Mouse (Mus musculus): ENCODE measurements around the gene Actr1b. TPM values are rescaled to one million over a fixed set of nuclear protein-coding genes. Genes with fewer than 3 reads are reported as not detected.

Gene Actr1b
- polyA plus RNA-seq, 1 experiment: 83.3 TPM

DNA sequence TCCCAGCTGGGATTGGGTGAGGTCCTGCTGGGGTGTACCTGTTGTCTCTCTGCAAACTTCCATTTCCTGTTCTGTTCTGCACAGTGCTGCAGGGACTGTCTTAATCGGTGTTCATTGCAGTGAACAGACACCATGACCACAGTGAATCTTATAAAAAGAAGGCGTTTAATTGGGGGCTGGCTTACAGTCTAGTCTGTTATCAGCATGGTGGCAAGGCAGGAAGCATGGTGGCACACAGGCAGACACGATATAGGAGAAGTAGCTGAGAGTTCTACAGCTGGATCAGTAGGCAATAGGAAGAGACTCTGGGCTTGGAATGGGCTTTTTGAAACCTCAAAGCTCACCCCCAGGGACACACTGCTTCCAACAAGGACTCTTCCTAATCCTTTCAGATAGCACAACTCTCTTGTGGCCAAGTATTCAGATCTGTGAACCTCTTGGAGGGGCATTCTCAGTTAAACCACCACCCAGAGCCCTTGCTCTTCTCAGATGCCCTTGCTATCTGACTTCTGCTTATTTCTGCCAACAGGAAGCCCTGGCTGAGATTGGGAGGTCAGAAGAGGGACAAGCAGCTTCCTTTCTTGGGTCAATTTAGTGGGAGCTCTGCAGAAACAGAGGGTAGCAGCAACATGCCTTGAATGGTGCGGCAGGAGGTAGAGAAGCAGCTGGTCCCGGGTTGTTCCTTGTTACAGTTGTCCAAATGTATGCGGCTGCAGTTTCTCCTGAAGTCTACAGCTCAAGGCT, 39.9 kb upstream of the Actr1b start:
- H3K4me3 ChIP-seq (ENCODE audit: low read depth, low read length): no peak overlapping the region
- no peaks in the 10 kb centered on the region for H3K36me3 ChIP-seq (ENCODE audit: control insufficient read depth, insufficient read depth, low read length, poor library complexity, severe bottlenecking)
- no peak overlapping the region for H3K9ac ChIP-seq (ENCODE audit: low read depth, poor library complexity, severe bottlenecking)
- H3K9me3 ChIP-seq (replicated peaks; ENCODE audit: control insufficient read depth, insufficient read depth, low read length, poor library complexity, severe bottlenecking): no peaks in the 10 kb centered on the region
- H3K27me3 ChIP-seq (ENCODE audit: control insufficient read depth, insufficient read depth, low read length, poor library complexity, severe bottlenecking): no peaks in the 10 kb centered on the region
- H3K27ac ChIP-seq (ENCODE audit: insufficient read depth, low read length): no peak overlapping the region
- TF ChIP-seq CTCF (IDR thresholded peaks at IDR 0.05; ENCODE audit: low read depth, low read length) (no peak), EP300 (IDR thresholded peaks at IDR 0.05; ENCODE audit: insufficient read depth, low read depth, low read length) (no peak), POLR2A (IDR thresholded peaks at IDR 0.05; ENCODE audit: insufficient read depth, low read length) (no peak)
- H3K4me1 ChIP-seq (ENCODE audit: control insufficient read depth, insufficient read depth, low read length): no peaks in the 10 kb centered on the region

DNA sequence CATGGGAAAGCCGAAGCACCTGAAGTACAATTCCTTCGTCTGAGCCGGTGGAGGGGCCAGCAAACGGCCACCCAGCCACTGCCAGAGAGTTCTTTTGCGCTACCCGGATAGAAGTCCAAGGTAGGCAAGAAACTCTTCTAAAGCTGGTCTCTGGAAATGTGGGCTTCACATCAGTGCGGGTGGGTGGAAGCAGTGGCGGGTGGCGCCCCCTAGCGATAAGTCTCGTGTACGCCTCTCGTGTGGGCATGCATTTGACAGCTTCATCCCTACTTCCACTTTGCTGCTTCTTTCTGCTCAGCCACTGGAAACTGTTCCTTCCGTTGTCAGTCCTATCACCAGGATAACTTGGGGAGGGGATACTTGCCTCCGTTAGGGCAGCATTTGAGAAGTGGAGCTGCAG, 32.2 kb upstream of the Actr1b start:
- Histone ChIP-seq H3K9me3 (replicated peaks; ENCODE audit: control insufficient read depth, insufficient read depth, low read length, poor library complexity, severe bottlenecking) (no peaks in the 10 kb centered on the region), H3K4me1 (ENCODE audit: control insufficient read depth, insufficient read depth, low read length) (peaks cover 1% of the 10 kb centered on the region), H3K36me3 (ENCODE audit: control insufficient read depth, insufficient read depth, low read length, poor library complexity, severe bottlenecking) (no peaks in the 10 kb centered on the region), H3K27ac (ENCODE audit: insufficient read depth, low read length) (no peak overlapping the region), H3K9ac (ENCODE audit: low read depth, poor library complexity, severe bottlenecking) (no peak overlapping the region), H3K4me3 (ENCODE audit: low read depth, low read length) (no peak overlapping the region), H3K27me3 (ENCODE audit: control insufficient read depth, insufficient read depth, low read length, poor library complexity, severe bottlenecking) (no peaks in the 10 kb centered on the region)
- no peak for TF ChIP-seq POLR2A (IDR thresholded peaks at IDR 0.05; ENCODE audit: insufficient read depth, low read length)
- TF ChIP-seq EP300 (IDR thresholded peaks at IDR 0.05; ENCODE audit: insufficient read depth, low read depth, low read length): no peak
- TF ChIP-seq CTCF (IDR thresholded peaks at IDR 0.05; ENCODE audit: low read depth, low read length): peak; percentile 91

DNA sequence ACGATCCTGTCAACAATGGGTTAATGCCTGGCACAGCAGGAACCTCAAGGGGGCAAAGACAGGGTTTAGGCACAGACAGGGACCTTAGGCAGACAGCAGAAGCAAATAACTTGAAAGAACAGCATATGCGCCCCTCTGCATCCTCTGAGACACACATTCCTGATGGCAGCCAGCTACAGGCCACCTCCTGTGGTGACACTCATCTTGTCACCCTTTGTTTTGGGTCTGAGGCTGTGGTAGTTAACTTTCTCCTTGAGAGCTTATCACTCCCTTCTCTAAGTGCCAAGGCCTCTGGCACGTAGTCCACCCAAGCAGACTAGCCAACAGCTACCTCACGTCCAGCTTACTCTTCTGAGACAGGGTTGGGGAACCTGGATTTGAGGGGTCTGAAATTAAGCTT, 31.4 kb upstream of the Actr1b start:
- no peaks in the 10 kb centered on the region for H3K9me3 ChIP-seq (replicated peaks; ENCODE audit: control insufficient read depth, insufficient read depth, low read length, poor library complexity, severe bottlenecking)
- no peak overlapping the region for H3K9ac ChIP-seq (ENCODE audit: low read depth, poor library complexity, severe bottlenecking)
- H3K4me3 ChIP-seq (ENCODE audit: low read depth, low read length): no peak overlapping the region
- H3K4me1 ChIP-seq (ENCODE audit: control insufficient read depth, insufficient read depth, low read length): peaks cover 1% of the 10 kb centered on the region
- no peaks in the 10 kb centered on the region for H3K36me3 ChIP-seq (ENCODE audit: control insufficient read depth, insufficient read depth, low read length, poor library complexity, severe bottlenecking)
- no peaks in the 10 kb centered on the region for H3K27me3 ChIP-seq (ENCODE audit: control insufficient read depth, insufficient read depth, low read length, poor library complexity, severe bottlenecking)
- no peak overlapping the region for H3K27ac ChIP-seq (ENCODE audit: insufficient read depth, low read length)
- no peak for TF ChIP-seq POLR2A (IDR thresholded peaks at IDR 0.05; ENCODE audit: insufficient read depth, low read length)
- TF ChIP-seq EP300 (IDR thresholded peaks at IDR 0.05; ENCODE audit: insufficient read depth, low read depth, low read length): no peak
- TF ChIP-seq CTCF (IDR thresholded peaks at IDR 0.05; ENCODE audit: low read depth, low read length): no peak

DNA sequence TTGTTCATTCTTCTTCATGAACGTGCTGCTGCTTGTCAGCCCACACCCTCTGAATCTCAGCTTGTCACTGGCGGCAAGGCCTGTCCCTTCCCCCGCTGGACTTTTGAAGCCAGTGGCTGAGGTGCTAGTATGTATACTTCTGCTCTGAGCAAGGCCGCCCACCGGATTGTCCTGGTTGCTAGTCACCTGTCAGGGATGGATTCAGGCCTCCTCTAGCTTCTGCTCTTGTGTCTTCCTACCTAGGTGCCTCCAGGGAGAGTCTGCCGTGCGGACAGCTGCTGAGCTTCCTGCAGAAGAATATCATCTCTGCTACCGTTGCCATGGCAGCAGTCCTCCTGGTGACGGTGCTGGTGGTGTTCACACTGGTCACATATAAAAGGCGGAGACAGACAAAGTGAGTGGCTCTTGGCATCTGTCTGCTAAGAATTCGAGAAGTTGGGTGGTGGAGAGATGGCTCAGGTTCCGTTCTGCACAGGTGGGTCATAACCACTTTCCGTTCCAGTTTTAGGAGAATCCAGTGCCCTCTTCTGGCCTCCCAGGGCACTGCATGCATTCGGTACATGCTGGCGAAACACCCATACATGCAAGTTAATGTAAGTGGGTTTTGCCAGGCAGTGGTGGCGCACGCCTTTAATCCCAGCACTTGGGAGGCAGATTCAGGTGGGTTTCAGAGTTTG, 30.2 kb upstream of the Actr1b start:
- H3K4me1 ChIP-seq (ENCODE audit: control insufficient read depth, insufficient read depth, low read length): peaks cover 1% of the 10 kb centered on the region
- H3K9ac ChIP-seq (ENCODE audit: low read depth, poor library complexity, severe bottlenecking): no peak overlapping the region
- H3K27me3 ChIP-seq (ENCODE audit: control insufficient read depth, insufficient read depth, low read length, poor library complexity, severe bottlenecking): no peaks in the 10 kb centered on the region
- no peaks in the 10 kb centered on the region for H3K36me3 ChIP-seq (ENCODE audit: control insufficient read depth, insufficient read depth, low read length, poor library complexity, severe bottlenecking)
- peak overlapping the region; percentile 34 for H3K4me3 ChIP-seq (ENCODE audit: low read depth, low read length)
- H3K27ac ChIP-seq (ENCODE audit: insufficient read depth, low read length): no peak overlapping the region
- no peaks in the 10 kb centered on the region for H3K9me3 ChIP-seq (replicated peaks; ENCODE audit: control insufficient read depth, insufficient read depth, low read length, poor library complexity, severe bottlenecking)
- no peak for TF ChIP-seq EP300 (IDR thresholded peaks at IDR 0.05; ENCODE audit: insufficient read depth, low read depth, low read length)
- peak; percentile 82 for TF ChIP-seq CTCF (IDR thresholded peaks at IDR 0.05; ENCODE audit: low read depth, low read length)

DNA sequence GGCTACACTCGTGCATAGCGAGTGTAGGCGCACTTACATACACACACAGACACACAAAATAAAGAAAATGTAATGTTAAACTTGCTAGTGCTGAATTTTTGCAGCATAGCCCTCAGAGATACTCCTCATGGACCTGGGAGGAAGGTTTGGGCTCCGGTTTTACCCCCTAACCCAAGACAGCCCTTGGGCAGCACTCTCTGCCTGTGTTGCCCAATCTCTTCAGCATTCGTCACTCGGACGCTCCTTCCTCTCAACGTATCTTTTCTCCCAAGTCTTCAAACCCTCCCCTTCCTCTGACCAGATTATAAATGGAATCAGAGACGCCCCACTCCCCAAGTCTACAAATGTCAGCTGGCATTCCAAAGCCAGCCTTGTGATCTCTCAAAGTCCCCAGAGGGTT, 28.8 kb upstream of the Actr1b start:
- H3K9me3 ChIP-seq (replicated peaks; ENCODE audit: control insufficient read depth, insufficient read depth, low read length, poor library complexity, severe bottlenecking): no peaks in the 10 kb centered on the region
- no peaks in the 10 kb centered on the region for H3K36me3 ChIP-seq (ENCODE audit: control insufficient read depth, insufficient read depth, low read length, poor library complexity, severe bottlenecking)
- TF ChIP-seq POLR2A (IDR thresholded peaks at IDR 0.05; ENCODE audit: insufficient read depth, low read length): no peak
- TF ChIP-seq EP300 (IDR thresholded peaks at IDR 0.05; ENCODE audit: insufficient read depth, low read depth, low read length): no peak
- no peak for TF ChIP-seq CTCF (IDR thresholded peaks at IDR 0.05; ENCODE audit: low read depth, low read length)
- no peak overlapping the region for H3K9ac ChIP-seq (ENCODE audit: low read depth, poor library complexity, severe bottlenecking)
- peaks cover 1% of the 10 kb centered on the region for H3K4me1 ChIP-seq (ENCODE audit: control insufficient read depth, insufficient read depth, low read length)
- no peak overlapping the region for H3K4me3 ChIP-seq (ENCODE audit: low read depth, low read length)
- H3K27ac ChIP-seq (ENCODE audit: insufficient read depth, low read length): no peak overlapping the region
- no peaks in the 10 kb centered on the region for H3K27me3 ChIP-seq (ENCODE audit: control insufficient read depth, insufficient read depth, low read length, poor library complexity, severe bottlenecking)

DNA sequence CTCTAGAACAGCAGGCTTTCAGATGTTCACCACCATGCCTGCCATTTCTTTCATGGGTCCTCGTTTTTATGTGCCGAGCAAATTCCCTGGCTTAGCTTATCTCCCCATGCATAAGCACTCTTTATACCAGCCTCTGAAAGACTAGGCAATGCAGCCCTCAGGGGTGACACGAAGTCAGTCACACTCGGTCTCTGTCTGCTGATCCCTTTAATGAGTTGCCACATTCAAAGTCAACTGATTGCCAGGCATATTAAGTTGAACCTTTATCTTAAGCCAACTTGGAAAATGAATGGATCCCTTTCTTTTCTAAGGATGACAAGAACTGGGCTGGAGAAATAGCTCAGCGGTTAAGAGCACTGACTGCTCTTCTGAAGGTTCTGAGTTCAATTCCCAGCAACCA, 25.0 kb upstream of the Actr1b start:
- Histone ChIP-seq H3K4me1 (ENCODE audit: control insufficient read depth, insufficient read depth, low read length) (peaks cover 1% of the 10 kb centered on the region), H3K4me3 (ENCODE audit: low read depth, low read length) (no peak overlapping the region), H3K27ac (ENCODE audit: insufficient read depth, low read length) (no peak overlapping the region), H3K9me3 (replicated peaks; ENCODE audit: control insufficient read depth, insufficient read depth, low read length, poor library complexity, severe bottlenecking) (no peaks in the 10 kb centered on the region), H3K27me3 (ENCODE audit: control insufficient read depth, insufficient read depth, low read length, poor library complexity, severe bottlenecking) (no peaks in the 10 kb centered on the region), H3K36me3 (ENCODE audit: control insufficient read depth, insufficient read depth, low read length, poor library complexity, severe bottlenecking) (no peaks in the 10 kb centered on the region), H3K9ac (ENCODE audit: low read depth, poor library complexity, severe bottlenecking) (no peak overlapping the region)
- TF ChIP-seq POLR2A (IDR thresholded peaks at IDR 0.05; ENCODE audit: insufficient read depth, low read length) (no peak), EP300 (IDR thresholded peaks at IDR 0.05; ENCODE audit: insufficient read depth, low read depth, low read length) (no peak), CTCF (IDR thresholded peaks at IDR 0.05; ENCODE audit: low read depth, low read length) (no peak)

All from ES-Bruce4 (cell line).